Mouse (Mus musculus): ENCODE measurements at regions not wholly inside any gene's neighbourhood (a gene's known extent, or its start where the extent isn't known, plus 50 kb on each side); places are given as distances from the start of the nearest gene placed in this dataset.
A peak's percentile ranks its signal among the peaks of the same experiment; 100 is the strongest.

DNA sequence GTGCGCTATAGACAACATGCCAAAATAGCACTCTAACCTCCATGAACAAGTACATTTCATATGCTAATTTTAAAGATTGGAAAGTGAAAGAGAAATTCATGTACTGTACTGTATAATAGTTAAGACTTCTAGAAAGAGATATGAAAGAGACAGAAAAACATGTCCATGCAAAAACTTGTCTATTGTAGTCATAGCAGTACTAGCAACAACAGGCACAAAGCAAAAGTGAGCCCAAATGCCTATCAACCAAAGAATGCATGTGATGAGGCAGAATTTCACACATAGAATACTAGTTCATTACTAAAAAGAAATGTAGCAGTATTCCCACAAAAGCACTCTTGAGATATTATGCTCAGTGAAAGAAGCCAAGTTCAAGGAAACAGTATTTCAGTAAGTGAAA, 180.4 kb upstream of the Steap4 start:
- DNase-seq (ENCODE audit: low spot score in 2 of 2): no peak

DNA sequence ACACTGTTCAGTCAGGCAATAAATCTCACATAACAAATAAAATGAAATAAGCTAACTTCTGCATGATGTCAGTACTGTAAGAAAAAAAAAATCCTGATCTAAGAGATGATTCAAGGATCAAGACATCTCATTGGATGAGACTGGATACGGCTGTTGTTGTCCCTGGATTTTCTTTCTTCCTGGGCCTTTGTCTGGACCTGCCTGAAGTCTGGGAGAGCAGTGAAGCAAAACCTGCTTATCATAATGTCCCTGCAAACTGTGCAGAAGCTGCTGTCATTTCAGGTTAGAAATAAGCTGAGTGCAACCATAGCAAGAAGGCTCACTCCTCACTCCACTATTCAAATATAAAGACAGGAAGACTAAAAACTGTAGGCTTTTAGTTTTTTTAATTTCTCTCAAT, 178.0 kb upstream of the Steap4 start:
- no peak for DNase-seq (ENCODE audit: low spot score in 2 of 2)

DNA sequence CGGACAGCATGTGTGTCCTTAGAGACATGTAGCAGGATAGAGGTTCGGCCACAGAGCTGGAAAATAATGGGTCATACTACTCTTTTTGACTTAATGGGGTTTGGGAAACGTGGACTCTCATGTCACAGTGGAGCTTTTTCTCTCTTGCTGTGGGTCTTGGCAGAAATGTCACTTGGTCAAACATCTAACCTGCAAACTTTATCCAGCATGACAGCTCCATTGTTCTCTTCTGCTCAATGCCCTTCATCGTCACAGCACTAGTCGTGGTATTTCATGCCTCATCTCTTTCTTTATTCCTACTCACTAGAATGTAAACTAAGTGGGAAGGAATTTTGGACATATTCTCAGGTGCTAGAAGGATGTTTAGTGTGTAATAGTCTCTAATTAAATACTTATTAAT, 171.9 kb upstream of the Steap4 start:
- no peak for DNase-seq (ENCODE audit: low spot score in 2 of 2)

DNA sequence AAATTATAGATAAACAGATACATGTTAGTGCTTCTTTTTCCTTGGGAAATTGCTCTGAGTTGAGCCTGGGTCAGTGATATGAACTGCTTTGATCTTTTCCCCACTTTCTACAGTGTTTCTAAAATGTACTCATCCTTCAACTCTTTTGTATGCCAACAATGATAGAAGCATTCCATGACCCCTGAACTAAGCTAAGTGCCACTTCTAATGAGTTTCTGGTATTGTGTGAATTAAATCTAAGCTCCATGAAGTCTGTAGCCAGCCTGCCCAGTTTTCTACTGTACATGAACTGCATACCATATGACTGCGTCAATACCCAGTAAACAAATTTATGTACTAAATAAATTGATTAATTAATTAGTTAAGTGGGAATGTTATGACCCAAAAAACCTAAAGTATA, 171.1 kb upstream of the Steap4 start:
- no peak for DNase-seq (ENCODE audit: low spot score in 2 of 2)

DNA sequence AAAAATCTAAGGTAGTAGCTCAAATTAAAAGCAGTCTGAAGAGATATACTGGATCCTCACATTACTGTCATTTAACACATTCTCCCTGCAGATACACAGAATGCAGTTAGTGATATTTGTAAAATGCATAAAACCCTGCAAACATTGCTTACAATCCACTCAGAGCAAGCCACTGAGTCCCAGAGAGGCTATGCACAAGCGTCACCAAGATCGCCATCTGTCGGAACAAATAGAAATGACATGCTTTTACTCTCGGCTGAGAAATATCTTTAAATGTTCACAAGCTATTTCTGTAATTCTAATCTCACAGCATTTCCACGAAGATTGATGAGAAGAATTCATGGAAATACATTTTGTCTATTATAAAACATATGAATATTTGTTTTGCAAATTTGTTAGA, 139.7 kb upstream of the Steap4 start:
- peak; percentile 1 to 53 for DNase-seq (ENCODE audit: low spot score in 2 of 2)

DNA sequence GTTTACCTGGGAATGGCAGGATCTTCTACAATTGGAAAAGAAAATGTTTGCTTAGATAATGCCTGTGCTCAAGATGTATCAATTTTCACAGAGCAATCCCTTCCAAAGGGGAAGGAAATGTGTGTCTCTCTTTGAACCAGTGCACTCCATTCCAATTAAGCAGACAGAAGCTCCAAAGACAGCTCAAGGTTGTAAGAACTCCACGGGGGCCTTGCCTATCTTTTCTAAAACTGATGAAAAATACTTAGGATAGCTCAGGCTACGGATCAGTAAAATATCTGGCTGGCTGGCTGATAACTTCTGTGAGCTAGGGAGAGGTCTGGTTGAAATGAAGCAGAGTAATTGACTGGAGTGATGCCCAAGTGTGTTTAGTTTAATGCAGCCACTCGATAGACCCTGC, 138.6 kb upstream of the Steap4 start:
- DNase-seq (ENCODE audit: low spot score in 2 of 2): no peak

DNA sequence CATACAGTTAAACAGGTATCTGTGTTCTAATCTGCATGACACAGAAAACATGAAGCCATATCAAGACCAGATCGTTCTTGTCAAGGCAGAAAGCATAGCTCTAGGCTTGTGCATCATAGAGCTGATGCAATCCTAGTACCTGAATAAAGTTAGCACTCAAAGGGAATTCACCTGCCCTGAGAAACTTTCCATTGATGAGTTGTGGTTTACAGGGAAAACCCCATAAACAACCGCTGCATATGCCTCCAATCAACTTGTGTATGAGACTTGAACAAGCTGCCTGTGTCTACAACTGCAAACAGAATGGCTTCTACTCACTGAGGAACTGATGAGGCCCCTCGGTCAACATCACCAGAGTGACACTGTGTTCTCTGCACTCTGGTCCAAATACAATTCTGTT, 130.6 kb upstream of the Steap4 start:
- DNase-seq (ENCODE audit: low spot score in 2 of 2): no peak

DNA sequence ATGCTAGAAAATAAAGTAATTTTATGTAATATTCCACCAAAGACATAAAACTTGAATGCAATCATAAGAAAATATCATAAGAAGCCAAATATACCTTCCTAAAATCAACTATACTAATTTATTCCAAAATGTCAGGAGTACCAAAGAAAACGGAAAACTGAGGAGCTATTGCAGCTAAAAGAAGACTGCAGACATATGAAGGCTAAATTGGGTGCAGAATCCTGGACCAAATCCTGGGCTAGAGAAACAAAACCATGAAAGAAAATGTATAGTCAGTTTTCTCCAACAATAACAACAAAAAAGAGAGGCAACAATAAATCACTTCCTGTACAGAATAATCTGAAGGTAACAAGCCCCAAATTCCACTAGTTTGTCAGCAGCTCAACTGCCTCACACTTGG, 126.4 kb upstream of the Steap4 start:
- no peak for DNase-seq (ENCODE audit: low spot score in 2 of 2)

DNA sequence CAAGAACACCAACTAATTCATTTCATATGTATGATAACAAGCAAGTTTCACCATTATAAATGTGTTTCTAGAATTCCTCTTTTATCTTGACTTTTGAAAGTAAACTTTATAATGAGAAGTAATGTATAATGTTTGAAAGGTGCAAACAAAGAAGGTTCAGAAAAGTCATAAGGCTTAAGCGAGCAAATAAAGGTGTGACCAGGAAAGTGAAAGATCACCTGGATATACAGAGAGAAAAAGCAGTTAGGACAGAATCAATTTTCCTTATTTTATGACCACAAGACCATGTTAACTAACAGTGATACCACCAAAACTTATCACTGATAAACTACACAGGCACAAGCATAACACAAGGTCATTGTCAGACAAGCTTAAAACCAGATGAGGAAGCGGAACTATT, 97.2 kb upstream of the Steap4 start:
- DNase-seq (ENCODE audit: low spot score in 2 of 2): no peak

DNA sequence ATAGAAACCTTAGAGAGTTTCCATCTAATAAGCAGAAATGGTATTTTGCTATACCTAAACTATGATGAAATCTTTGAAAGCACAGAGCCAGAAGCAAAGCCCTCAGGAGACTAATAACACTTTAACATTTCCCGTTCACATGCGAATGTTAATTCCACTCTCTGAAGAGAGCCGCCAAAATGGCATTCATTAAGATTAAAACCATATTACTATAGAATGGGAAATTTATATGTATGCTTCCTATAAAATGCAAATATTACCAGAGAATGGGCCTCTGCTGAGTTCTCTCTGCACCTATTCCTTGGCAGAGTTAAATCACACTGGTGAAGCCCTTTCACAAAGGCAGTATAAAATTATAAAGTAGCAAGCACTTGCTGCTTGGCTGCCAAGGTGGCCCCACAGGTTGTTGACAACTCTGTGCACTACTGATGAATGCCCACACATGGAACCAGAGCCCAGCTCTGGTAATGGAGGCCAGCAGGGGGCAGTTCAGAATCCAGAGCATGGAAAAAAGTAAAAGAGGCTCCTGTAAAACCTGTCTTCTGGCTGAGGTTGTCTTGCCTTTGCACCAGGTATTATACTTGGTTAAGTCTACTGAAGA, 94.1 kb upstream of the Steap4 start:
- no peak for DNase-seq (ENCODE audit: low spot score in 2 of 2)

DNA sequence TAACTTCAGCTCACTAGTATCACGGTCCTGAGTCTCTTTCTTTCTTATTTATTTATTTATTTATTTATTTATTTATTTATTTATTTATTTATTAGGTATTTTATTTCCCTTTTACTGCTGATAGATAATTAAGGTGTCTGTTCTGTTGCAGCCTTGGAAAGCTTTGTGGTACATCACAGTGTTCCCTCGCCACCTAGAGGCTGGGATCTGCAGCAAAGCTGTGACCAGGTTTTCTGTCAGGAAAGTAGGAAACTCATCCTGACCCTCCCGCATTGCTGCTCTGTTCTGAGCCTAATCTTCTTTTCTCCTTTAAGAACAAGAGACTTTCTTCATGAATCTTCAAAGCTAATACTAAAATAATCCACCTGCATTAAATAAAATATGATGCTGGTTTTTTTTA, 60.7 kb upstream of the Steap4 start:
- DNase-seq (ENCODE audit: low spot score in 2 of 2): peak; percentile 21 to 63

Small RNA genes in the stretch of these regions (microRNA-seq; reads per million reads assigned to microRNA genes)
- gene Gm22196: 0 reads per million in 2 experiments
